Mouse (Mus musculus) left cerebral cortex, postnatal 36 days (tissue): ENCODE results near the gene Dpy19l3. TPM values are rescaled to one million over a fixed set of nuclear protein-coding genes. Genes with fewer than 3 reads are reported as not detected.

Experiments
- DNase-seq, 2 experiments: peaks; one replicate each; pipeline ENCODE4 v3.0.0; 2021 to 2022; ENCODE audit warnings: low spot score in 2 of 2, mixed read lengths in 1 of 2
- intact Hi-C: fragments of 180-260 bp; cut with DNase I; formaldehyde crosslinking; loops from one replicate; pipeline ENCODE4 v1.15.1; 2025
- total RNA-seq, 2 experiments: library from RNA; stranded (reverse); gene quantifications; 2 replicates each; pipeline ENCODE4 v1.2.3; 2021

Gene Dpy19l3
- total RNA-seq, 2 experiments from 2014 or later: 56.6 to 79.9 TPM

- no peak for DNase-seq
- intact Hi-C loops: loop anchor here (5.0 kb wide), 1 partner anchor 153 kb away; the partner anchor contains the start of gene Zfp507
These were observed 105.2 kb downstream of the Dpy19l3 start for GRCm38 (mm10) chr7:35649071-35649470.

GRCm38 (mm10) chr7:35648239-35649069 is 105.8 kb downstream of the Dpy19l3 start:
- intact Hi-C loops: loop anchor here (5.0 kb wide), 1 partner anchor 154 kb away; the partner anchor contains the start of gene Zfp507
- no peak for DNase-seq

GRCm38 (mm10) chr7:35647101-35647698 is 107.1 kb downstream of the Dpy19l3 start, which contains the start of gene Pdcd5:
TSS of gene Pdcd5 (minus strand) at chr7:35647521.
- peak; percentile 98 for DNase-seq
- intact Hi-C loops: loop anchor here (5.0 kb wide), 1 partner anchor 155 kb away; the partner anchor contains the start of gene Zfp507

GRCm38 (mm10) chr7:35646317-35647081 is 107.8 kb downstream of the Dpy19l3 start:
- DNase-seq: no peak
- intact Hi-C loops: loop anchor here (5.0 kb wide), 1 partner anchor 156 kb away; the partner anchor contains the start of gene Zfp507

GRCm38 (mm10) chr7:35640072-35640471 is 114.2 kb downstream of the Dpy19l3 start:
- intact Hi-C loops: no loop called here
- no peak for DNase-seq

- intact Hi-C loops: loop anchor here (5.0 kb wide), 1 partner anchor 90 kb away; no protein-coding TSS in a partner anchor
- DNase-seq: no peak
These were observed 117.4 kb downstream of the Dpy19l3 start for GRCm38 (mm10) chr7:35636874-35637273.

GRCm38 (mm10) chr7:35636229-35636628 is 118.0 kb downstream of the Dpy19l3 start:
- intact Hi-C loops: loop anchor here (5.0 kb wide), 1 partner anchor 89 kb away; no protein-coding TSS in a partner anchor
- DNase-seq: no peak

Other genes with a start within 250 kb of the Dpy19l3 start
- under 1 TPM; 0.29 to 0.94 TPM for gene Tdrd12, start 216.7 kb downstream of the Dpy19l3 start, total RNA-seq
- gene Nudt19, start 198.2 kb downstream of the Dpy19l3 start, total RNA-seq: 10 to 100 TPM; 58.8 to 77.6 TPM
- under 1 TPM; 0.57 TPM for gene Rgs9bp, start 168.9 kb downstream of the Dpy19l3 start, total RNA-seq
- gene Ankrd27, start 168.2 kb downstream of the Dpy19l3 start, total RNA-seq: 10 to 100 TPM; 40.6 to 43.9 TPM
- gene Pdcd5, start 106.9 kb downstream of the Dpy19l3 start, total RNA-seq: 10 to 100 TPM; 69.4 to 71.6 TPM
- gene Zfp507, start 48.5 kb upstream of the Dpy19l3 start, total RNA-seq: 10 to 100 TPM; 29.4 to 33.2 TPM